8 mouse cellular contexts compared by ENCODE assay signal in genomic region chr6:120821715-120822114, GRCm38 (mm10). TPM values are rescaled to one million over a fixed set of nuclear protein-coding genes. Genes with fewer than 3 reads are reported as not detected.
DNase-seq lines count a peak whose midpoint lies in the region; ATAC-seq and TF ChIP-seq lines count a peak whose summit lies in the region.

No protein-coding gene starts in this region.

- H3K4me3 ChIP-seq in kidney, embryonic 15.5 days (replicated peaks), result peak overlapping the region; percentile 80
- H3K4me3 ChIP-seq in bone marrow macrophage, adult 2 months (ENCODE audit: insufficient read depth, low read length), result peak overlapping the region; percentile 82
- peak overlapping the region; percentile 98 for H3K4me3 ChIP-seq in hindbrain, embryonic 15.5 days
- peak overlapping the region; percentile 76 for H3K4me3 ChIP-seq in midbrain, embryonic 15.5 days

- H3K36me3 ChIP-seq in kidney, embryonic 15.5 days, result peaks cover 24% of the 10 kb centered on the region
- H3K36me3 ChIP-seq in hindbrain, embryonic 15.5 days, result peaks cover 19% of the 10 kb centered on the region
- H3K36me3 ChIP-seq in midbrain, embryonic 15.5 days (replicated peaks), result peaks cover 20% of the 10 kb centered on the region

- H3K9me3 ChIP-seq in kidney, embryonic 15.5 days (replicated peaks), result 0 out of 2 replicates have a peak, but pooled peaks cover 4% of the 10 kb centered on the region
- H3K9me3 ChIP-seq in hindbrain, embryonic 15.5 days, result no peaks in the 10 kb centered on the region
- H3K9me3 ChIP-seq in midbrain, embryonic 15.5 days, result no peaks in the 10 kb centered on the region

- no peak for ATAC-seq in kidney, embryonic 15.5 days (replicated peaks; ENCODE audit: low FRiP score)
- no peak for ATAC-seq in hindbrain, embryonic 15.5 days (ENCODE audit: low FRiP score, low read depth)
- no peak for ATAC-seq in midbrain, embryonic 15.5 days (replicated peaks)

- peaks cover 21% of the 10 kb centered on the region for H3K4me1 ChIP-seq in kidney, embryonic 15.5 days
- H3K4me1 ChIP-seq in bone marrow macrophage, adult 2 months (ENCODE audit: control insufficient read depth, insufficient read depth, low read length), result peaks cover 6% of the 10 kb centered on the region
- peaks cover 30% of the 10 kb centered on the region for H3K4me1 ChIP-seq in hindbrain, embryonic 15.5 days (replicated peaks)
- peaks cover 24% of the 10 kb centered on the region for H3K4me1 ChIP-seq in midbrain, embryonic 15.5 days

- no peaks in the 10 kb centered on the region for H3K27me3 ChIP-seq in kidney, embryonic 15.5 days
- H3K27me3 ChIP-seq in hindbrain, embryonic 15.5 days, result no peaks in the 10 kb centered on the region
- H3K27me3 ChIP-seq in midbrain, embryonic 15.5 days (replicated peaks), result no peaks in the 10 kb centered on the region

- no peak for TF ChIP-seq POLR2A in bone marrow macrophage, adult 2 months (IDR thresholded peaks at IDR 0.05; ENCODE audit: borderline replicate concordance, low read depth, low read length)

- TF ChIP-seq CTCF in bone marrow macrophage, adult 2 months (IDR thresholded peaks at IDR 0.05; ENCODE audit: low read depth, low read length), result no peak

- 54% methylated on average over 5 of the region's 5 CpGs for WGBS in kidney, embryonic 15.5 days
- WGBS in hindbrain, embryonic 15.5 days, result 52% methylated on average over 5 of the region's 5 CpGs
- 57% methylated on average over 5 of the region's 5 CpGs for WGBS in midbrain, embryonic 15.5 days

- no peak for DNase-seq in kidney, adult 18-20 months
- DNase-seq in ovary, postnatal 10 days (ENCODE audit: low spot score), result no peak
- no peak for DNase-seq in cerebellum, adult 11 months
- DNase-seq in frontal cortex, adult 2 months (ENCODE audit: extremely low spot score in 1 of 2, low spot score in 1 of 2), result no peak

- peak overlapping the region; percentile 95; the same call in 1 of the 2 replicates for H3K27ac ChIP-seq in kidney, embryonic 15.5 days
- peak overlapping the region; percentile 94 for H3K27ac ChIP-seq in bone marrow macrophage, adult 2 months (ENCODE audit: insufficient read depth, low read depth, low read length)
- H3K27ac ChIP-seq in hindbrain, embryonic 15.5 days (replicated peaks), result no peak overlapping the region
- peak overlapping the region; percentile 89; the same call in 1 of the 2 replicates for H3K27ac ChIP-seq in midbrain, embryonic 15.5 days

- H3K4me2 ChIP-seq in kidney, embryonic 15.5 days, result peak overlapping the region; percentile 62
- H3K4me2 ChIP-seq in hindbrain, embryonic 15.5 days, result peak overlapping the region; percentile 75
- H3K4me2 ChIP-seq in midbrain, embryonic 15.5 days, result peak overlapping the region; percentile 66

- H3K9ac ChIP-seq in kidney, embryonic 15.5 days, result peak overlapping the region; percentile 72
- H3K9ac ChIP-seq in hindbrain, embryonic 15.5 days, result peak overlapping the region; percentile 88
- peak overlapping the region; percentile 86 for H3K9ac ChIP-seq in midbrain, embryonic 15.5 days

RNA-seq across cellular contexts. Expression of gene Atp6v1e1, which starts 0.9 kb away (rescaled TPM):
- polyA plus RNA-seq in kidney, embryonic 15.5 days (2015; fragmentation: Nextera tagmentation; extraction: Ambion mirVana), result 153 and 155 TPM in 2 replicates
- 283 and 322 TPM in 2 replicates for polyA plus RNA-seq in bone marrow macrophage, adult 2 months (2012; ENCODE audit: insufficient read depth, insufficient read length, missing spikeins)
- 280 and 286 TPM in 2 replicates for polyA plus RNA-seq in hindbrain, embryonic 15.5 days (2015; fragmentation: Nextera tagmentation; extraction: Ambion mirVana)
- 256 and 264 TPM in 2 replicates for polyA plus RNA-seq in midbrain, embryonic 15.5 days (2015; fragmentation: Nextera tagmentation; extraction: Ambion mirVana)
- polyA plus RNA-seq in frontal cortex, adult 2 months (2012; rRNA removed), result 566 and 574 TPM in 2 replicates

RNA-seq across cellular contexts. Expression of gene Bcl2l13, which starts 14.3 kb away (rescaled TPM):
- polyA plus RNA-seq in kidney, embryonic 15.5 days (2015; fragmentation: Nextera tagmentation; extraction: Ambion mirVana), result 33.6 and 36.5 TPM in 2 replicates
- 10.7 and 13.5 TPM in 2 replicates for polyA plus RNA-seq in bone marrow macrophage, adult 2 months (2012; ENCODE audit: insufficient read depth, insufficient read length, missing spikeins)
- polyA plus RNA-seq in hindbrain, embryonic 15.5 days (2015; fragmentation: Nextera tagmentation; extraction: Ambion mirVana), result 28.0 and 29.8 TPM in 2 replicates
- 24.2 and 25.1 TPM in 2 replicates for polyA plus RNA-seq in midbrain, embryonic 15.5 days (2015; fragmentation: Nextera tagmentation; extraction: Ambion mirVana)
- polyA plus RNA-seq in frontal cortex, adult 2 months (2012; rRNA removed), result 22.3 and 23.8 TPM in 2 replicates

RNA-seq across cellular contexts. Expression of gene Slc25a18, which starts 48.3 kb away (rescaled TPM):
- 0.13 TPM in 1 of 2 replicates, not detected in the other for polyA plus RNA-seq in kidney, embryonic 15.5 days (2015; fragmentation: Nextera tagmentation; extraction: Ambion mirVana)
- 0.28 TPM in 1 of 2 replicates, not detected in the other for polyA plus RNA-seq in bone marrow macrophage, adult 2 months (2012; ENCODE audit: insufficient read depth, insufficient read length, missing spikeins)
- 19.0 and 22.1 TPM in 2 replicates for polyA plus RNA-seq in hindbrain, embryonic 15.5 days (2015; fragmentation: Nextera tagmentation; extraction: Ambion mirVana)
- 9.8 and 12.5 TPM in 2 replicates for polyA plus RNA-seq in midbrain, embryonic 15.5 days (2015; fragmentation: Nextera tagmentation; extraction: Ambion mirVana)
- 123 and 130 TPM in 2 replicates for polyA plus RNA-seq in frontal cortex, adult 2 months (2012; rRNA removed)
